Mouse (Mus musculus): Measurements from ENCODE around the gene Dgke.
"Not testable (repeated sequence)": the region's sequence is repeated elsewhere in the genome, so short reads cannot be mapped to it uniquely, and the experiment has no call there.

The Dgke gene

GRCm38 (mm10) chr11:89074783-89075413, 8.2 kb upstream of the Dgke start:
- no peak for DNase-seq (ENCODE audit: low read depth)

GRCm38 (mm10) chr11:89073541-89073940, 6.9 kb upstream of the Dgke start, which contains the start of gene Gm525:
Gm525 (plus strand) TSS chr11:89073841.
- no peak for DNase-seq (ENCODE audit: low read depth)

- no peak for DNase-seq (ENCODE audit: low read depth)
These were observed 4.9 kb upstream of the Dgke start for GRCm38 (mm10) chr11:89071522-89071921.

- no peak for DNase-seq (ENCODE audit: low read depth)
These were observed 2.7 kb upstream of the Dgke start for GRCm38 (mm10) chr11:89069303-89069702.

GRCm38 (mm10) chr11:89068649-89069048, 2.0 kb upstream of the Dgke start:
- no peak for DNase-seq (ENCODE audit: low read depth)

GRCm38 (mm10) chr11:89067871-89068490, 1.3 kb upstream of the Dgke start:
- no peak for DNase-seq (ENCODE audit: low read depth)

- DNase-seq (ENCODE audit: low read depth), result no peak
These were observed 712 bp upstream of the Dgke start for GRCm38 (mm10) chr11:89067301-89067822.

GRCm38 (mm10) chr11:89066126-89066525, 524 bp downstream of the Dgke start:
- no peak for DNase-seq (ENCODE audit: low read depth)

- DNase-seq (ENCODE audit: low read depth), result no peak
These were observed 1.4 kb downstream of the Dgke start for GRCm38 (mm10) chr11:89065297-89065696.

GRCm38 (mm10) chr11:89064312-89064711, 2.3 kb downstream of the Dgke start:
- no peak for DNase-seq (ENCODE audit: low read depth)

- DNase-seq (ENCODE audit: low read depth), result no peak
These were observed 5.3 kb downstream of the Dgke start for GRCm38 (mm10) chr11:89061362-89061761.

GRCm38 (mm10) chr11:89060423-89061089, 6.1 kb downstream of the Dgke start:
- DNase-seq (ENCODE audit: low read depth), result peak; percentile 70

GRCm38 (mm10) chr11:89059919-89060422, 6.7 kb downstream of the Dgke start:
- DNase-seq (ENCODE audit: low read depth), result no peak

- no peak for DNase-seq (ENCODE audit: low read depth)
These were observed 8.0 kb downstream of the Dgke start for GRCm38 (mm10) chr11:89058515-89059270.

- DNase-seq (ENCODE audit: low read depth), result no peak
These were observed 10.5 kb downstream of the Dgke start for GRCm38 (mm10) chr11:89055931-89056690.

- DNase-seq (ENCODE audit: low read depth), result no peak
These were observed 14.9 kb downstream of the Dgke start for GRCm38 (mm10) chr11:89051767-89052166.

GRCm38 (mm10) chr11:89046021-89046420, 20.6 kb downstream of the Dgke start:
- no peak for DNase-seq (ENCODE audit: low read depth)

- DNase-seq (ENCODE audit: low read depth), result not testable (repeated sequence)
These were observed 21.1 kb downstream of the Dgke start for GRCm38 (mm10) chr11:89045501-89045900.

- no peak for DNase-seq (ENCODE audit: low read depth)
These were observed 23.6 kb downstream of the Dgke start for GRCm38 (mm10) chr11:89043046-89043445.

- not testable (repeated sequence) for DNase-seq (ENCODE audit: low read depth)
These were observed 25.6 kb downstream of the Dgke start for GRCm38 (mm10) chr11:89041073-89041472.

GRCm38 (mm10) chr11:89039325-89039724, 27.3 kb downstream of the Dgke start:
- no peak for DNase-seq (ENCODE audit: low read depth)

All from fibroblast of lung, adult 2 months (primary cell).